Mouse (Mus musculus) embryonic facial prominence, embryonic 13.5 days (tissue): ENCODE results near the gene Lmf1. TPM values are rescaled to one million over a fixed set of nuclear protein-coding genes. Genes with fewer than 3 reads are reported as not detected.
A peak's percentile ranks its signal among the peaks of the same experiment; 100 is the strongest.

Source experiments
- ATAC-seq: fragments of 200-750 bp; cut with Nextera tagmentation; 2 replicates; pipeline ENCODE4 v1.8.0; 2017; ENCODE audit warnings: low read depth; ENCODE audit not compliant: insufficient number of reproducible peaks, insufficient read depth, low FRiP score, low TSS enrichment
- H3K27ac ChIP-seq: fragments of 300-500 bp; sonication (generic); 2 replicates; pipeline ENCODE4 v1.5.1; 2015; ENCODE audit warnings: moderate library complexity, mild to moderate bottlenecking, inconsistent platforms
- H3K27me3 ChIP-seq: fragments of 300-500 bp; sonication (generic); 2 replicates; pipeline ENCODE4 v1.6.1; 2015; ENCODE audit warnings: mild to moderate bottlenecking, inconsistent platforms
- H3K36me3 ChIP-seq: fragments of 300-500 bp; sonication (generic); 2 replicates; pipeline ENCODE4 v1.6.1; 2015; ENCODE audit warnings: mild to moderate bottlenecking, inconsistent platforms
- H3K4me1 ChIP-seq: fragments of 300-500 bp; sonication (generic); 2 replicates; pipeline ENCODE4 v1.6.1; 2015; ENCODE audit warnings: inconsistent platforms
- H3K4me2 ChIP-seq: fragments of 300-500 bp; sonication (generic); 2 replicates; pipeline ENCODE4 v1.6.1; 2015; ENCODE audit warnings: moderate library complexity, mild to moderate bottlenecking, inconsistent platforms
- H3K4me3 ChIP-seq: fragments of 300-500 bp; sonication (generic); 2 replicates; pipeline ENCODE4 v1.5.1; 2015; ENCODE audit warnings: mild to moderate bottlenecking, inconsistent platforms
- H3K9ac ChIP-seq: fragments of 300-500 bp; sonication (generic); 2 replicates; pipeline ENCODE4 v1.6.1; 2015; ENCODE audit warnings: mild to moderate bottlenecking, inconsistent platforms
- H3K9me3 ChIP-seq: fragments of 300-500 bp; sonication (generic); 2 replicates; pipeline ENCODE4 v1.6.1; 2016; ENCODE audit warnings: inconsistent platforms
- WGBS: fragments of 180-500 bp; shearing (Covaris S2); methylation state at CpG from one replicate; pipeline ENCODE4 v1.1.7; 2015; ENCODE audit warnings: mixed read lengths; 5-methylcytosine and 5-hydroxymethylcytosine counted together
- polyA plus RNA-seq: library from polyadenylated mRNA; unstranded; fragments of >200 nt; fragmentation: Nextera tagmentation; extraction: Ambion mirVana; gene quantifications from 2 replicates; pipeline ENCODE4 v1.2.1, GENCODE M21; 2015

The Lmf1 gene
- polyA plus RNA-seq, 1 experiment from 2014 or later: 33.8 TPM

- no peaks in the 10 kb centered on the region for H3K9me3 ChIP-seq
- H3K27me3 ChIP-seq: no peaks in the 10 kb centered on the region
- peaks cover 36% of the 10 kb centered on the region for H3K36me3 ChIP-seq
- no peak overlapping the region for H3K4me3 ChIP-seq
- WGBS: 84% methylated on average over 3 of the region's 3 CpGs
- no peak overlapping the region for H3K4me2 ChIP-seq
- ATAC-seq: no peak
- H3K27ac ChIP-seq: peak overlapping the region; percentile 57
- peaks cover 46% of the 10 kb centered on the region for H3K4me1 ChIP-seq
- H3K9ac ChIP-seq: no peak overlapping the region
These were observed 65.9 kb downstream of the Lmf1 start for GRCm38 (mm10) chr17:25644761-25645160.

GRCm38 (mm10) chr17:25645661-25646060 is 66.8 kb downstream of the Lmf1 start:
- Histone ChIP-seq H3K4me1 (peaks cover 41% of the 10 kb centered on the region), H3K27ac (peak overlapping the region; percentile 73)
- 63% methylated on average over 9 of the region's 9 CpGs for WGBS

GRCm38 (mm10) chr17:25647901-25648300 is 69.0 kb downstream of the Lmf1 start:
- no peak overlapping the region for H3K9ac ChIP-seq
- no peaks in the 10 kb centered on the region for H3K27me3 ChIP-seq
- H3K4me2 ChIP-seq: no peak overlapping the region
- no peak overlapping the region for H3K27ac ChIP-seq
- H3K36me3 ChIP-seq: peaks cover 40% of the 10 kb centered on the region
- no peak for ATAC-seq
- H3K4me3 ChIP-seq: no peak overlapping the region
- WGBS: 84% methylated on average over 10 of the region's 10 CpGs
- peaks cover 35% of the 10 kb centered on the region for H3K4me1 ChIP-seq
- no peaks in the 10 kb centered on the region for H3K9me3 ChIP-seq

More at GRCm38 (mm10) chr17:25645661-25646060, 66.8 kb downstream of the Lmf1 start:
- H3K9me3 ChIP-seq: no peaks in the 10 kb centered on the region
- no peak overlapping the region for H3K9ac ChIP-seq
- H3K4me3 ChIP-seq: no peak overlapping the region
- no peak overlapping the region for H3K4me2 ChIP-seq
- ATAC-seq: no peak
- H3K36me3 ChIP-seq: peaks cover 43% of the 10 kb centered on the region
- no peaks in the 10 kb centered on the region for H3K27me3 ChIP-seq

GRCm38 (mm10) chr17:25648678-25649216 is 69.9 kb downstream of the Lmf1 start:
- Histone ChIP-seq H3K9ac (no peak overlapping the region), H3K36me3 (peaks cover 40% of the 10 kb centered on the region), H3K27me3 (no peaks in the 10 kb centered on the region), H3K4me2 (no peak overlapping the region), H3K4me3 (no peak overlapping the region), H3K27ac (no peak overlapping the region), H3K4me1 (peaks cover 28% of the 10 kb centered on the region), H3K9me3 (no peaks in the 10 kb centered on the region)
- ATAC-seq: no peak
- WGBS: 54% methylated on average over 15 of the region's 15 CpGs

- 88% methylated on average over 7 of the region's 7 CpGs for WGBS
- H3K27ac ChIP-seq: no peak overlapping the region
- H3K4me2 ChIP-seq: no peak overlapping the region
- no peak overlapping the region for H3K9ac ChIP-seq
- H3K4me3 ChIP-seq: no peak overlapping the region
- peaks cover 52% of the 10 kb centered on the region for H3K36me3 ChIP-seq
- no peaks in the 10 kb centered on the region for H3K27me3 ChIP-seq
- peaks cover 11% of the 10 kb centered on the region for H3K4me1 ChIP-seq
- H3K9me3 ChIP-seq: no peaks in the 10 kb centered on the region
- ATAC-seq: no peak
These were observed 71.8 kb downstream of the Lmf1 start for GRCm38 (mm10) chr17:25650726-25651125.

GRCm38 (mm10) chr17:25652272-25652671 is 73.4 kb downstream of the Lmf1 start:
- no peak for ATAC-seq
- WGBS: 86% methylated on average over 8 of the region's 8 CpGs

GRCm38 (mm10) chr17:25656142-25656825 is 77.4 kb downstream of the Lmf1 start:
- no peak for ATAC-seq
- WGBS: 73% methylated on average over 12 of the region's 12 CpGs
- H3K4me2 ChIP-seq: no peak overlapping the region
- H3K9me3 ChIP-seq: no peaks in the 10 kb centered on the region
- no peaks in the 10 kb centered on the region for H3K27me3 ChIP-seq
- H3K4me1 ChIP-seq: peaks cover 4% of the 10 kb centered on the region; the same call in 1 of the 2 replicates
- peaks cover 41% of the 10 kb centered on the region for H3K36me3 ChIP-seq
- H3K9ac ChIP-seq: 0 out of 2 replicates have a peak overlapping the region, but pooled peaks have one; percentile 6
- H3K4me3 ChIP-seq: no peak overlapping the region
- H3K27ac ChIP-seq: 0 out of 2 replicates have a peak overlapping the region, but pooled peaks have one; percentile 34

More at GRCm38 (mm10) chr17:25652272-25652671, 73.4 kb downstream of the Lmf1 start:
- no peaks in the 10 kb centered on the region for H3K27me3 ChIP-seq
- H3K27ac ChIP-seq: no peak overlapping the region
- H3K4me1 ChIP-seq: peaks cover 4% of the 10 kb centered on the region; the same call in 1 of the 2 replicates
- H3K36me3 ChIP-seq: peaks cover 62% of the 10 kb centered on the region
- H3K4me3 ChIP-seq: no peak overlapping the region
- H3K9me3 ChIP-seq: no peaks in the 10 kb centered on the region
- H3K4me2 ChIP-seq: no peak overlapping the region
- H3K9ac ChIP-seq: no peak overlapping the region

GRCm38 (mm10) chr17:25656826-25657189 is 77.9 kb downstream of the Lmf1 start:
- Histone ChIP-seq H3K27me3 (no peaks in the 10 kb centered on the region), H3K4me1 (peaks cover 4% of the 10 kb centered on the region; the same call in 1 of the 2 replicates), H3K9me3 (no peaks in the 10 kb centered on the region), H3K9ac (0 out of 2 replicates have a peak overlapping the region, but pooled peaks have one; percentile 6), H3K27ac (peak overlapping the region; percentile 34; the same call in 1 of the 2 replicates), H3K36me3 (peaks cover 41% of the 10 kb centered on the region), H3K4me3 (no peak overlapping the region), H3K4me2 (no peak overlapping the region)
- WGBS: 54% methylated on average over 3 of the region's 3 CpGs
- ATAC-seq: no peak

GRCm38 (mm10) chr17:25663213-25663835 is 84.4 kb downstream of the Lmf1 start:
- Histone ChIP-seq H3K9me3 (no peaks in the 10 kb centered on the region), H3K9ac (no peak overlapping the region), H3K4me3 (no peak overlapping the region), H3K27me3 (no peaks in the 10 kb centered on the region), H3K36me3 (peaks cover 18% of the 10 kb centered on the region), H3K4me1 (peaks cover 18% of the 10 kb centered on the region), H3K4me2 (no peak overlapping the region), H3K27ac (peak overlapping the region; percentile 75)
- ATAC-seq: peak; percentile 70; the same call in 1 of the 2 replicates
- WGBS: 44% methylated on average over 12 of the region's 12 CpGs

GRCm38 (mm10) chr17:25665485-25665884 is 86.6 kb downstream of the Lmf1 start:
- peaks cover 15% of the 10 kb centered on the region for H3K36me3 ChIP-seq
- no peaks in the 10 kb centered on the region for H3K27me3 ChIP-seq
- peaks cover 29% of the 10 kb centered on the region for H3K4me1 ChIP-seq
- WGBS: 94% methylated on average over 6 of the region's 6 CpGs
- no peak overlapping the region for H3K4me3 ChIP-seq
- H3K27ac ChIP-seq: no peak overlapping the region
- ATAC-seq: no peak
- H3K4me2 ChIP-seq: no peak overlapping the region
- H3K9ac ChIP-seq: no peak overlapping the region
- no peaks in the 10 kb centered on the region for H3K9me3 ChIP-seq

- peak overlapping the region; percentile 39; the same call in 1 of the 2 replicates for H3K27ac ChIP-seq
- H3K9me3 ChIP-seq: no peaks in the 10 kb centered on the region
- no peak overlapping the region for H3K9ac ChIP-seq
- H3K27me3 ChIP-seq: no peaks in the 10 kb centered on the region
- H3K4me1 ChIP-seq: peaks cover 29% of the 10 kb centered on the region
- H3K4me3 ChIP-seq: no peak overlapping the region
- peaks cover 11% of the 10 kb centered on the region for H3K36me3 ChIP-seq
- H3K4me2 ChIP-seq: no peak overlapping the region
- 62% methylated on average over 8 of the region's 8 CpGs for WGBS
- no peak for ATAC-seq
These were observed 87.0 kb downstream of the Lmf1 start for GRCm38 (mm10) chr17:25665891-25666290.
